Mouse (Mus musculus): ENCODE measurements around the gene Rgs12.

Rgs12 gene

DNA sequence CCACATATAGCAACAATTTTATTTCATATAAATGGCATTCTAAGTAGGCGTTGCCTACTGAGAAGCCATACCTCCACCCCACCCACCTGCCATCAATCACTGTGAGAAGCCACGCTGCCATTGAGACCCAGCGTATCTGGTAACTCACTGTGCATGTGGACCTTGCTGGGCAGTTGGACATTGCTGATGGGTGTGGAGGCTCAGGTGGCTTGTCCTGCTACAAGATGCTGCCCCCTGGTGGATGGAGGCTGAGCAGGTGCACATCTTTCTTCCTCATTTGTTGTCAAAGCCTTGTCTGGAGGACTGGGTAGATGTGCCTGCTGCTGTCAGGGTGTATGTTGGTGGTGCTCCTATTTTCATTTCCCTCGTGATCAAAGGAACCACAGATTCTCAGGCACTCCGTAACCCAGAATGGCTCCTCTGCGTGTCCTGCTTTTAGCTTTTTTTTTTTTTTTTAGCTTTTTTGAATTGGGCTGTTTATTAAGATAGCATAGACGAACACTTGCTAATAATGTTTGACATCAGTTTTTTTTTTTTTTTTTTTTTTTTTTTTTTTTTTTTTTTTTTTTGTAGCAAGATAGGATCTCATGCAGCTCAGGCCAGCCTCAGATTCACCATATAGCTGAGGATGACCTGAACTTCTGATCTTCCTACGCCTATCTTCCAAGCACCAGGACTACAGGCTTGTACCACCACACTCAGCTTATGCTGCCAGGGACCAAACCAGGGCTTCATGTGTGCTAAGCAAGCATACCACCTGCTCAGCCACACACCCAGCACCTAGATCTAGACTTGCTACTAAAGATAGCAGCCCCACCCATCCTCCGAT is 139.8 kb downstream of the Rgs12 start:
- peak; percentile 64 for DNase-seq

All from cerebellum, adult 8-10 months (tissue).